Mouse (Mus musculus) erythroblast, adult 5-6 weeks (primary cell): ENCODE results near the gene Plxna2. TPM values are rescaled to one million over a fixed set of nuclear protein-coding genes. Genes with fewer than 3 reads are reported as not detected.

Experiments
- ATAC-seq: replicated peaks from 2 replicates; pipeline ENCODE4 v1.8.0; 2016; ENCODE audit warnings: moderate number of reproducible peaks, mild to moderate bottlenecking, moderate TSS enrichment, inconsistent platforms; ENCODE audit not compliant: poor library complexity, low FRiP score, severe bottlenecking
- total RNA-seq, 2 experiments: library from RNA; stranded (forward) in 1 of 2; stranded (reverse) in 1 of 2; fragments of 150-400 nt in 1 of 2; fragments of 200-764, 138-1000 nt in 1 of 2; gene quantifications; 2 replicates each; pipeline versions ENCODE4 v1.2.3 to v1.2.4; 2015 to 2017; ENCODE audit warnings: low replicate concordance in 2 of 2

Plxna2 gene
- total RNA-seq, 2 experiments from 2014 or later: 0.09 to 1.3 TPM

DNA sequence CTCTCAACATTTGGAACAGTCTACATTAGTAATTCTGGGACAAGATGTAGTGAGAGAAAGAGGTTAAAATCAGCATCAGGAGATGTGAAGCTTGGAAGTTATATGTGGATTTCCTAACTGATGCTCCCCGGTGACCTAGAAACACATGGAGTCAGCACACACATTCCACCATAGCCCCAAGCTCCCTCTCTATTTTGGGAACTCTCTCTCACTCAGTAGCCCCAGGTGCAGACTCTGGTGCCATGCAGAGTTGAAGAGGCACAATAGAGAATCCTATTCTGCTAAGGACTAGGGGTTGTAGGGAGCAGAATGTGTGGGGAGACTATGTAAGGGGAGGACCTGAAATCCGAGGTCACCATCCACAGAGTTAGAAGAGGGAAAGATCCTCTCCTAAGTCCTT is 75.5 kb downstream of the Plxna2 start:
- ATAC-seq: no peak

DNA sequence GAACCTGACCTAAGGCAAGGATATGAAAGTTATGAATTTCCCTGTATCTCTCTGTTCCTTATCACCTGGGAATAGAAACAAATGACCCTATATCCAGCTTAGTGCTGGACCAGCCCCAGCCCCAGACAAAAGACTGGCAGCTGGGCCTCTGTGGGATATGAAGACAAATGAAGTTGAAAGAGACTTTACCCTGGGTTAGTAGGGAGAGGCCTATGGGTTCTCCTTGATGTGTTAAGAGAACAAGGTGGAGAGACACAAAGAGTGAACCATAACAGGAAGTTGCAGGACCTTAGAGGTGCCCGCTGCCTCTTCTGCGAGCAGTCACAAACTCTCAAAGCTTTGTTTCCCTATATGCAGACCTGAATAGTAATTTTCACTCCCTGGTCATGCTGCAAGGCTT is 76.8 kb downstream of the Plxna2 start:
- no peak for ATAC-seq

DNA sequence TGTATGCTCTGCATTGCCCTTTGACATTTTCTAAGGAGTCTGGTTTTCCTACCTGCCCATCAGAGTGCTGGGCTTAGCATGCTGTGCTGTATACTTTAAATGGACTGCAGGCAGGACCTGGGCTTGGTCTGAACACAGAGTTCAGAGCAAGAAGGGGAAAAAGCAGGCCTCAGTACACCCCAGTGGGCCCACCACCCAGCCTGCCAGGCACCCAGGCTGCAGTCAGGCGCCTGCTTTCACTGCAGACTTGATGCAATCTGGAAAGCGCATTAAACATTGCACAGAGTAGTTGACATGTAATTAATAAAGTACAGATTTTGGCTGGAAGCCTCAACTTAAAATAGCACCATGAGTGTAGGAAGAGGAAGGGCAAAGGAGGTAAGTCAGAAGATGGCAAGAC is 79.4 kb downstream of the Plxna2 start:
- ATAC-seq: no peak

DNA sequence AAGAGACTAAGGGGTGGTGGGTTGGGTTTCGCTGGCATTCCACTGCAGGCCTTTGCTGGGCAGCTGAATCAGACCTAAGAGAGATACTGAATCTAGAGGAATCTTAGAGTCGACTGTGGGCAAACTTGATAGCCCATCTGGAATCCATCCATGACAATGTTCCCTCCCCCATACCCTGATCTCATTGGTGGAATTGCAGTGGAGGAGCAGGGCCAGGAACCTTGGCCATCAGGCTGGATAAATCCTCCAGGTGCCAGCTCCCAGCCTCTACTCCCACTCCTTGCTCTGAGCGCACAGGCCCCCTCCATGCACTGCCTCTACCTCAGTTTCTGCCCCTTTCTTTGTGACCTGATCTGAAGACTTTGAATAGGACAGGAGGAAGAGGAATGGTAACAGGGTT is 81.3 kb downstream of the Plxna2 start:
- no peak for ATAC-seq

DNA sequence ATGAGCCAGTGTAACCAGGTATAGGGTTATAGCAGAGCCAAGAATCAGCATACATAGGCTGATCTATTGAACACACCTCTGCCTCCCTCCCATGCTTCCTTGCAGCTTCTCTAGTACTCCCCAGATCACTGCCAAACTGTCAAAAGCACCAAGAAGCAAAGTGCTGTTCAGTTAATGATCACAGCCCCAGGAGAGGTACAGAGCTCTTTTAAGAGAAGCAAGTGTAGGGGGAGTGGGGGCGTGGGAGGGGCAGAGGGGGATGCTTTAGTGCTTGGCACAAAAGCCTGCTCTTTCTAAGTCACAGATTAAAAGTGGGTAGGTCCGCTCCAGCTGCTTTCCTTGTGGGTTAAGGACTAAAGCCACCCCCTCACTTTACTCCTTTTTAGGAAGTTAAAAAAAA is 85.2 kb downstream of the Plxna2 start:
- ATAC-seq: no peak

DNA sequence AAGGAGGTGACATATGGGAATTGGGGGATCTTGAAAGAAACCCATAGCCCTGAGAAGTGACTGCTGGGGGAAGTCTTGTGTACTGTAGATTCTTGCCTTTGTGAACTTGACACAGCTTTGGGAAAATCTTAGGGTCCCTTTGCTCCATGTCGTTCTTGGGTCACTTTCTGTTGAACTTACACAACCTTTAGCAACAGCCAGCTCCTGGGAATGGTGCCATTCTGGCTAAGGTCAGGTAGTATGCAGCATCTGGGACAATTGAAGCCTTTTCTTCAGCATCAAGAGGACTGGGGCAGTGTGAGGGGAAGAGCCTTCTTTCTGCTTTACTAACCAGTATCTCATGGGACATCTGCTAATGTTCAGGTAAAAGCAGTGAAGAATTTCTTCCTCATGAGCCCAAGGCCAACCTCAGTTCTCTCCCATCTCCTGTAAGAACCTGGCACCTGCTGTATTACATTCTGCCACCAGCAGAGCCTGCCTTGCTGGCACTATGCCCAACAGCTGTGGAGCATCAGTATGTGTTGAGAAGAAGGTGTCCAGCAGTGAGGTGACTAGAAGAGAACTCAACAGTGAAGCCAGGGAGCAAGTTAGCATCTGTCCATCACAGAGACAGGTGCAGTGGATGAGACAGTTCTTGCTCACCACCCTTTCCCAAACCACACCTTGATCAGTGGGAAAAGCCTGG is 86.3 kb downstream of the Plxna2 start:
- no peak for ATAC-seq

DNA sequence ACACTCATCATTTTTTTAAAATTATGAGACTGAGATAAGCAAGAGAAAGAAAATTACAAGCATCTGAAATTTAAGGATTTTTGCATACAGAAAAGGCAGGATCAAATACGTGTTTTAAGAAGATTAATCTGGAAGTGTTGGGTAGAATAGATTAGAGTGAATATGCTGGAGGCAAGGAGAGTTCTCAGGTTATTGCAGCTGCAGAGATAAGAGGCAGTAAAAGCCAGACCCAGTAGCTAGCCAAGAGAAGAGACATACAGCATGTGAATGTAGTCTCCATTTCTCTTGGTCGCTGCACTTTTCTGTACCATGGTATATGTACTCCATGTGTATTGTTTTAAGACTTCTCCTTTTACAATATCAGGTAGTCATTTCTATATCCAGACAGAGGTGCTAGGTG is 88.5 kb downstream of the Plxna2 start:
- no peak for ATAC-seq

DNA sequence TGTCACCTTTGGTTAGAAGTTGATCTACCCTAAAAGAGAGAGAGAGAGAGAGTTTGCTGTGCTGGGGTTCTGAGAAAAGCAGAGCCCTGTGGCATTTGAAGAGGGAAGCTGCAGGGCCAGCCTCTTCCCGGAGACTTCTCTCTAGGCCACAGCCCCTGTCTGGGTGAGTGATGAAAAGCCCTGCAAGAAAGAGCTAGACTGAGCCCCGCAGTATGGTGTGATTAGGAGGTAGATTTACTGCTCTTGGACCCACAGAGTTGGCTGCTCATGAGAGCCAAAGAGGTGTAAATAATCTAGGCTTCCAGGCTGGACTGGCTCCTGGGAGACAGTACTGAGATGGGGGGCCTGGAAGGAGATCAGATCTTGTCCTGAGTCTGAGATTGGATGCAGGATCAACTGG is 94.4 kb downstream of the Plxna2 start:
- no peak for ATAC-seq

DNA sequence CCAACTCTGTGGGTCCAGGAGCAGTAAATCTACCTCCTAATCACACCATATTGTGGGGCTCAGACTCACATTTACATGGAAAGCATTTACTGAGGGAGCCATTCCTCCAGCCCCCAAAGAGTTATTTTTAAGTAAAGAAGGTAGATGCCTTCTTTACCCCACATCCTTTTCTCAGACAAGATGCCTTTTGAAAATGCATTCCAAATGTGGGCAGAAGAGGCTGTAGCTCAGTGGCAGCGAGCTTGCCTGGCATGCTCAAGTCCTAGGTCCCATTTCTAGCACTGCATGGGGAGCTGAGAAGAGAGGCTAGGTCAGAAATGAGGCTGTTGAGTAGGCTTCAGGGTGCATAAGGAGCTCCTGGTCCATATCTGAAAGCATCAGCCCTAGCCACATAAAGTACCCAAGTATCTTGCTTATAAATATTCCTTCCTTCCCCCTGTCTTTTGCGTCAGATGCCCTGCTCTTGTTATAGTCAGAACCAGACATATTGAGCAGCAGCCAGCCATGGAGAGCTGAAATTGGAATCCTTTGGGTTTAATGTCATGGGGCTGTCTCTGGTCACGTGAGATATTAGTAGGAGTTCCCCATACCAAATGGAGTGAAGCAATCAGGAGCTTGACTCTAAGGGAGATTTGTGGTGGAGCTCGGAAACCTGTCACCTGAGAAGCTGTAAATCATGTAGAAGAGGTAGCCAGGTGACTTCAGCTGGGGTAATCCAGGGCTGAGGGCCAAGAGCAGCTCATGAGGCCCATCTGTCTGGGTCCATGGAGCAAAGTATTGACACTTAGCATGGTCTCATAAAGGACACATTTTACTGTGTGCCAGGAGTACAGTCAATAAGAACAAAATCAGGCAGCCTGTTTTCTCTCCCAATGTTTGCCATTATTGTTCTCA is 96.4 kb downstream of the Plxna2 start:
- ATAC-seq: no peak

DNA sequence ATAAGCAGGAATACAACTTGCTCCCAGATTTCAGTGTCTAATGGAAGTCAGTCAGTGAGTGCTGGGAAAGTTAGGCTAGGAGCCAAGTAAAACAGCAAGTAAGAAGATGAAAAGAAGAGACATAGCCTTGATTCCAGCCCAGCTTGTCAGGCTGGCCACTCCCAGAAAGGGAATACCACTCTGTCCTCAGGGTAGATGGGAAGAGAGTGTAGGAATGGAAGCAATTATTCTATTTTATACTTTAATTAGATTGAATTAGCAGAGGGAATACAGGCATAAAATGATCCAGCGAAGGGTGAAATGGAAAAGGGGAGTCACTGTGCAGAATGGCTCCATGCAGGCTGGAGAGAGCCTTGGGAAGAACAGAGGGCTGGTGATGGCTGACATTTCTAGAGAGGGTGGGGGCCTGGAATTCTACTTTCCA is 99.4 kb downstream of the Plxna2 start:
- no peak for ATAC-seq

DNA sequence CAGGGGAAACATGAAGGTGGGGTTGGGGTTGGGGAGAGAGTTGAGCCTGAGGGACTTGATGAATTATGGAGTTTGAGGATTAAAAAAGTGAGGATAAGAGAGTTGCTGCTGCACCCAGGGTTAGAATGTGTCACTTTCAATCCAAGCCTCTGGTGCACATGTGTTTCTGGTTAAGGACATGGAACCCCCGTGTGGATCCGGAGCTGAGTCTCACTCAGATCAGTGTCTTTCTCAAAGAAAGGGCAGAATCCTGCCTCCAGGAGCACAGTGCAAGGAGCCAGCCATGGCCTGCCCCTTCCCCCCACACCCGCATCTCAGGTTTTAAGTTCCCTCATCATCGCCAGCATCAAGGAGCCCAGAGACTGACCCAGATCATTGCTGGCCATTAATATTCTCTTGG is 102.4 kb downstream of the Plxna2 start:
- no peak for ATAC-seq

DNA sequence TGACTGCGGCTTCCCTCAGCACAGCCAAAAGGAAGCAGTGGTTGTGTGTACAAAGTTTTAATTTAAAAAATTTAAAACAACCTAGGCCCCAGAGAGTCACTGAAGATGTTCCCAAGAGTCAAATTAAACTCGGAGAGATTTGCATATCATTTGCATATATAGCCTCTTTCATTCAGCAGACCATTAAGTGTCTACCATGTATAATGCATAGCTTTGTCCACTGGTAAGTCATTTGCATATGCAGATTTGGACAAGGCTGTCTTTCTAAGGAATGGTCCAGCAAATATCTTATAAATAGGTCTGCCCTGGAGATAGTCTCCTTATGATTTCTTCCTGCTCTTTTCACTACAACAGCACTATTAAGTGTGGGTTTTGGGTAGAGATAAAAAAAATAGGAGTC is 103.2 kb downstream of the Plxna2 start:
- no peak for ATAC-seq

DNA sequence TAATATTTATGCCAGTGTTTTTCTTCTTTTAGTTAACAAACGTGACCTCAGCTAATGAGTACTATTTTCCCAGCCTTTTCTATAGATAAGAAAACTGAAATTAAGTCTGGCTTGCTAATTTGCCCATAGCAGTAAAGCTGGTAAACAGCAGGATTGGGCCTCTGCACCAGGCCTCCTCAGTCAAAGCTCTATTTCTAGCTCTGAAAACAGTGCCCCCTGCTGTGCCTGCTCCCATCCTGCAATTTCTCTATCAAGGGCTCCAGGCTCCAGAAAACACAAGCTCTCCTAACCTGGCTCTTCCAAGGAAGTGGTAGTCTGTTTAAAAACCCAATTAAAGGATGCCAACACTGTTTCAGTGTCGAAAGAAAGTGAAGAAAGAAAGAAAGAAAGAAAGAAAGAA is 104.3 kb downstream of the Plxna2 start:
- ATAC-seq: no peak

DNA sequence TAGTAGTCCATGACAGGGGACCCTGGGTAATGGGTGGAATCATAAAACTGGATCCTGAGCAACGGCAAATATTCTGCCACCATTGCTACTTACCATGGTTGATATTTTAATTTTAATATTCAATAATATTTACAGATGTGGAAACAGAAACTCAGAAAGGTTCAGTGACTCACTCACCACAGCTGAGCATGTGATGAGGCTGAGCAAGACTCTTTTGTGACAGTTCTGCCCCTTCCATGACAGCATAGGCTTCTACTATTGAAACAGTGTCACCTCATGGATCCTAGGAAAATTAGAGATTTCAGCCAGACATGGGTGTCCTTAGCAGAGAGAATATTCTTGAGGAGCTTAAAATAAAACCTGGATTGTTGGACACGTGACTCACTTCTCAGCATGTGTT is 116.8 kb downstream of the Plxna2 start:
- no peak for ATAC-seq

DNA sequence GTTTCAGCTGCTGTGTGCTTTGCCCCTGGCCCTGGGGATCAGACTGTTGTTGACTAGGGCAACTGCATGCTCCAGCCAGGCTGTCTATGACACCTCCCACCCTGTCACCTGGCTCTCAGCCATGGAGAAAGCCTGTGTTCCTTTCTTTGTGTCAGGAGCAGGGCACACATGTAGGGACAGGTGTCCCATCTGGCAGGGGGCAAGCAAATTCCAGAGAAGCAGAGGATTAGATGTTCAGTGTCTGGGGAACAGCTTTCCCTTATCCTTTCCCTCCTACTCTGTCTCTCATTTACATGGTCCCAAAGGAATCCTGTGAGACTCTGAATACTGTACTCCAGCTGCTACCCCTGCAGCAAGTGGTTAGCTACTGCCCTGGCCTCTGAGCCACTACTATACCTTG is 121.9 kb downstream of the Plxna2 start:
- peak; percentile 11; the same call in 1 of the 2 replicates for ATAC-seq

DNA sequence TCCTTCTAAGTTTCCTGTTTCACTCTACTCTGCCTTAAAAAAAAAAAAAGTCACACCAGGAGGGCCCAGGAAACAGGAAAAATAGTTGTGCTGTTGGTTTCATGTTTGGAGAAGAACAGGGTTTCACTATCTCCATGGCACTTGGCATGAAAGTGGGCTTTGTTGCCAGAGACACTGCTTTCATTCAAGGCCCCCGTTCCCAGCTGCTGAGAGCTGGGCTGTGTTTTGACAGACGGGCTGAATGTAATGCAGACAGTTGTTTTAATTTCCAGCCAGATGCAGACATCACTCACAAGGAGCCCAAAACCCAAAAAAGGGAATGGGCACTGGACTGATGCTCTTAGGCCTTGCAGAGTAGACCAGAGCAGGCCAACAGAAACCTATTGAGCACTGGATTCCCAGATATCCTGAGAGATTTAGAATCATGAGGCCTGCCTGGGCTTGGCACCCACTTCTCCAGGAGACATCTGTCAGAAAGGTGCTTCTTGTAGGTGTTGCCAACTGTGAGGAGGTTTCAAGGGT is 124.9 kb downstream of the Plxna2 start:
- no peak for ATAC-seq

DNA sequence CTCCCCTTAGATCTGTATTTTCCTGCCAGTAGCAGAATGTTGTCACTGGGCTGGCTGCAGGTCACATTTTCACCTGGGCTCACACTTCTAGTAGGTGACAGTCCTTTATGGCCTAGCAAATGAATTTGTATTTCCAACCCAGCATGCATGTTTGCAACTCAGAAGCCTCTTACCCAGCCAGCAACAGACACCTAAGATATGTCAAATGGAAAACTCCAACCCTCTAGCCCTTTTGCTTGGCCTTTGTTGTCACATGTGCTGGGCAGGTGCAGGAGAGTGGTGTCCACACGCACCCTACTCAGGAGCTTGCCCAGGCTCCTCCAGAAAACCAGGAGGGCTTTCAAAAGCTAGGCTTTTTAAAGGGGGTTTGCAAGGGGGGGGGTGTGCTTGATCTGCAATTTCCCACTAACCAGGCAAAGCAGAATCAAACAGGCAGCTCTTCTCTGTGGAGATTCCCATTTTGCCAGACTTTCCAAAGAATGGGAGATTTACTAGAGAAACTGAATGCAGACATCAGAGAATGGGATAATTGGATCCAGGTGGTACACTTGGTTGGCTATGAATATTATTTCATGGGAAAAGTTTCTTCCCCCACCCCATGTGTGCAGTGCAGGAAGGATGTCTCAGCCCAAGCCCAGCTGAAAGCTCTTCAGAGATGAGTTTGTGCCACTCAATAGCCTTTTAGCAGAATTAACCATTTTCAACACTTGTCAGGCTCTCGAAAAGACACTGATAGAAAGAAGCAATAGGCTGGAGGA is 127.3 kb downstream of the Plxna2 start:
- no peak for ATAC-seq

DNA sequence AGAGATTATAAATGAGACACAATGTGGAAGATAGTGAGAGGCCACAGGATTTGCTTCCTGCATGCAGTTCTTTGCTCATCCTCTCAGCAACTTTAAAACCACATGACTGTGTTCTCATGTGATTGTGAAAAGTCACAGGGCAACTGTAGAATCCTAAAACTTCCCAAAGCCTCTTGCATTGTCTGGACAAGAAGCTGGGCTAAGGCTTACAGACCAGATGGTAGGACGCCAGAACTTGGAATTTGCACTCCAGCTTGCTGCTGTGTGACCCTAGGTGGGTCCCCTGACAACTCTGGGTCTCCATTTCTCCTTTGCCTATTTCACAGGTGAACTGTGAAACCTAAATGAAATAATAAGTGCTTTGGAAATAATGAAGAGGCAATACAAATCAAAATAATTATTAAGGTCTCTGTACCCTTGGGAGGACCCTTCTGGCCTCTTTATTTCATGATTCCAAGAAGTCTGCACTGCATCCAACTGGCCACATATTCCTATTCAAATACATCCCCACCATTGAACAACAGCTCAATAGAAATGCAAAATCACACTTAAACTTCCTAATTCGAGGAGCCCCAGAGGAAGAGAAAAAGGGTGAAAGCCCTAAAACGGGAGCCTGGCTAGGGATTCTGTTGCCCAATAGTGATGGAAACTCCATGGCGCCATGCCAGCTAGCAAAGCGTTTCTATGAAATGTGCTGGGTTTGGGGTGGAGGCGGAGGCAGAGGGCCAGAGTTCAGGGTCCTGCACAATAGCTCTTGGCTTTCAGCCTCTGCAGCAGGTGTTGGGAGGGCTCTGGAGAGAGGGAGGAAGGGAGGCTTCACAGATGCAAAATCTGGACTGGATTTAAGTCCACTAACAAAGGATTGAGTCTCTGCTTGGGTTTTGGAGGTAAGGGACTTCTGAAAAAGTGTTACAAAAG is 128.6 kb downstream of the Plxna2 start:
- no peak for ATAC-seq

DNA sequence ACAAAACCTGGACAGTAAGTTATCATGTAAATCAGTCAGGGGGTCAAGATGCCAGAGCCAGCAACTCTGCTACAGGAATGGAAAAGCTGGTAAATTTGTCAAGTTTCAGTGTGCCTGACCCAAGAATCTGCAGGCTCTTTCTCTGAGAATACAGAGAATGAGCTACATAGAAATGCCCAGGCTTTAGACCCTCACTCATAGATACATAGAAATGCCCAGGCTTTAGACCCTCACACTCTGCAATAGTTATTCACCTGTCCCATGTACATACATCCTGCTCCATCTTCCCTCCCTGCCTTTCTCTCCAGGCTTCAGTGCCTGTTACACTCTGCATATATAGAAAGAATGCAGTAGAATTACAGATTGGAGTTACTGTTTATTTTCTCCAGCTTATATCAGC is 129.2 kb downstream of the Plxna2 start:
- no peak for ATAC-seq
